Mouse (Mus musculus) thymus, postnatal 14 days (tissue): ENCODE data around the gene Ctxn2.
"Not testable (repeated sequence)": the region's sequence is repeated elsewhere in the genome, so short reads cannot be mapped to it uniquely, and the experiment has no call there.

Experiments
- DNase-seq: peaks from one replicate; pipeline ENCODE4 v3.0.0; 2021

Ctxn2 gene

GRCm38 (mm10) chr2:125135903-125136811 lies at the start of gene Ctxn2:
Ctxn2 (plus strand) TSS chr2:125136692.
- peak; percentile 88 for DNase-seq

- no peak for DNase-seq
Observed at GRCm38 (mm10) chr2:125088757-125089156, 47.7 kb upstream of the Ctxn2 start.

GRCm38 (mm10) chr2:125092123-125092522 lies 44.4 kb upstream of the Ctxn2 start:
- DNase-seq = not testable (repeated sequence)

- not testable (repeated sequence) for DNase-seq
Observed at GRCm38 (mm10) chr2:125104491-125104890, 32.0 kb upstream of the Ctxn2 start.

- DNase-seq = not testable (repeated sequence)
Observed at GRCm38 (mm10) chr2:125106536-125106935, 30.0 kb upstream of the Ctxn2 start.

- DNase-seq = no peak
Observed at GRCm38 (mm10) chr2:125119381-125120110, 16.9 kb upstream of the Ctxn2 start.

GRCm38 (mm10) chr2:125122288-125122623 lies 14.2 kb upstream of the Ctxn2 start:
- no peak for DNase-seq

- DNase-seq = peak; percentile 56
Observed at GRCm38 (mm10) chr2:125122624-125123476, 13.6 kb upstream of the Ctxn2 start.

- peak; percentile 90 for DNase-seq
Observed at GRCm38 (mm10) chr2:125123477-125123852, 13.0 kb upstream of the Ctxn2 start, which contains the start of gene Myef2. Myef2 (minus strand) TSS chr2:125123661.

- DNase-seq = no peak
Observed at GRCm38 (mm10) chr2:125125824-125126223, 10.7 kb upstream of the Ctxn2 start.

- no peak for DNase-seq
Observed at GRCm38 (mm10) chr2:125126792-125127191, 9.7 kb upstream of the Ctxn2 start.

- no peak for DNase-seq
Observed at GRCm38 (mm10) chr2:125134113-125134512, 2.4 kb upstream of the Ctxn2 start.

- no peak for DNase-seq
Observed at GRCm38 (mm10) chr2:125136846-125137245, 354 bp downstream of the Ctxn2 start.

- no peak for DNase-seq
Observed at GRCm38 (mm10) chr2:125142336-125142735, 5.8 kb downstream of the Ctxn2 start.

- no peak for DNase-seq
Observed at GRCm38 (mm10) chr2:125152388-125152787, 15.9 kb downstream of the Ctxn2 start, which contains the start of gene Slc12a1. Slc12a1 (plus strand) TSS chr2:125152505.

GRCm38 (mm10) chr2:125154294-125154693 lies 17.8 kb downstream of the Ctxn2 start:
- DNase-seq = no peak

- DNase-seq = no peak
Observed at GRCm38 (mm10) chr2:125155504-125155903, 19.0 kb downstream of the Ctxn2 start.

GRCm38 (mm10) chr2:125162012-125162470 lies 25.5 kb downstream of the Ctxn2 start:
- DNase-seq = no peak

GRCm38 (mm10) chr2:125178225-125178798 lies 41.8 kb downstream of the Ctxn2 start:
- no peak for DNase-seq

- no peak for DNase-seq
Observed at GRCm38 (mm10) chr2:125187904-125188303, 51.4 kb downstream of the Ctxn2 start.

- peak; percentile 65 for DNase-seq
Observed at GRCm38 (mm10) chr2:125189197-125189596, 52.7 kb downstream of the Ctxn2 start.

- no peak for DNase-seq
Observed at GRCm38 (mm10) chr2:125192905-125193304, 56.4 kb downstream of the Ctxn2 start.
